Mouse (Mus musculus) kidney, adult 2 months (tissue): ENCODE results near the gene Pfkl.

Experiments
- CTCF ChIP-seq: fragments of 200-500 bp; conservative IDR thresholded peaks from 2 replicates; pipeline ENCODE4 v1.5.1; 2011; ENCODE audit warnings: low read depth, mild to moderate bottlenecking, control low read depth, low read length, moderate library complexity, mixed read lengths; ENCODE audit not compliant: insufficient read depth, insufficient read length
- POLR2A ChIP-seq: fragments of 200-500 bp; IDR thresholded peaks from one replicate; pipeline ENCODE4 v1.6.1; 2011; ENCODE audit warnings: low read depth, low read length, control low read depth

DNA sequence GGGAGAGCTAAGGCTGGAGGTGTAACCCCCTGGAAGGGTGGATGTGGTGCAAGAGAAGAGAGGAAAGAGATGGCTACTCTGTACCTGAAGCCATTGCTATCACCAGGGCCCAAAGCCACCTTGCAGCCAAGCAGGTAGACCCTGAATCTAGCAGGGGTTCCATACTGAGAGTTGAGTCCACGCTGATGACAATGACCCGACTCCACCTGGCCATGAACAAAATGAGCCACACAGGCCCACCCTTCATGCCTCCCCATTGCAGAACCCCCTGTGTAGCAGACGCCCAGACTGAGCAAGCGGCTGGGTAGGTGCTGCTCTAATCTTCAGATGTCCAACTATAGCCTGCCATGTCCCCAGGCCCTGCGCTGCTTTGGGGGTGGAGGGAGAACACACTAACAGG is 24.1 kb downstream of the Pfkl start:
- TF ChIP-seq CTCF: no peak
- no peak for TF ChIP-seq POLR2A
